Mouse (Mus musculus) B cell, adult 67 days (primary cell): ENCODE data around the gene Arf4. TPM values are rescaled to one million over a fixed set of nuclear protein-coding genes. Genes with fewer than 3 reads are reported as not detected.

Source experiments
- total RNA-seq, 2 experiments: library from RNA; stranded (reverse); gene quantifications; 4 replicates each; pipeline ENCODE4 v1.2.4; 2023

Arf4 gene
- 100 to 1,000 TPM; 171 to 183 TPM for total RNA-seq

GRCm38 (mm10) chr14:26637851-26638707, at the start of gene Arf4:
Gene Arf4 (plus strand): TSS chr14:26638074.

GRCm38 (mm10) chr14:26669292-26670073, 31.6 kb downstream of the Arf4 start, which contains the start of gene Pde12:
Gene Pde12 (minus strand): TSS chr14:26669883.

GRCm38 (mm10) chr14:26692974-26693373, 55.1 kb downstream of the Arf4 start, which contains the start of gene Dnah12:
Gene Dnah12 (plus strand): TSS chr14:26693274.

Other genes with a start within 250 kb of the Arf4 start
- 10 to 100 TPM; 73.5 to 79.0 TPM for gene Slmap, start 103.1 kb upstream of the Arf4 start, total RNA-seq
- gene Dennd6a, start 64.2 kb upstream of the Arf4 start, total RNA-seq = 10 to 100 TPM; 65.8 to 79.3 TPM
- 10 to 100 TPM; 10.8 to 12.2 TPM for gene Pde12, start 31.8 kb downstream of the Arf4 start, total RNA-seq
- gene Dnah12, start 55.2 kb downstream of the Arf4 start, total RNA-seq = under 1 TPM; 0.64 to 0.71 TPM